Mouse (Mus musculus) monocyte, adult 5-6 weeks (primary cell): ENCODE measurements around the gene Insig1. TPM values are rescaled to one million over a fixed set of nuclear protein-coding genes. Genes with fewer than 3 reads are reported as not detected.

Source experiments
- ATAC-seq: fragments of 153-309, 156-312 bp; replicated peaks from 2 replicates; pipeline ENCODE4 v1.8.0; 2017; ENCODE audit warnings: mild to moderate bottlenecking; ENCODE audit not compliant: low TSS enrichment, insufficient number of reproducible peaks, severe bottlenecking, poor library complexity, low FRiP score
- total RNA-seq: library from RNA; stranded (forward); fragments of 200-1000, 200-491, 200-594 nt; gene quantifications from 3 replicates; pipeline ENCODE4 v1.2.3, GENCODE M21; 2017

The Insig1 gene
- total RNA-seq, 1 experiment from 2014 or later: 92.3 TPM

DNA sequence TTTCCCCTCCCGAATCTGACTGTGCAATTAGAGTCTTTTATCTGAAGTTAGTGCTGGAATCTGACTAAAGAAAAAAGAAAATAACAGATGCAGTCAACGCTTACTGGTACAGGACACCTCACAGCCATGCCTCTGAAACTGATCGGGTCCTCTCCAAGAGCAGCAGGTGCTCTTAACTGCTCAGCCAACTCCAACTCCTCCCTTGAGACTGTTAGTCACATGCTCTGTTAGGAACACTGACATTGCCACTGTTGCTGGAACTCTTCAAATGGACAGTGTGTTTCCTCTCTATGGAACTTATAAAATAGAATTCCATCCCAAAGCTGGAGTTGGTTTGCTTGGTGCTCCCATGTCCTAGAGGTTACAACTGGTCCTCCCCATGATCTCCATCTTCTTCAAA, 14.3 kb upstream of the Insig1 start:
- no peak for ATAC-seq

GRCm38 (mm10) chr5:28060506-28060905, 10.7 kb upstream of the Insig1 start:
- ATAC-seq: no peak

DNA sequence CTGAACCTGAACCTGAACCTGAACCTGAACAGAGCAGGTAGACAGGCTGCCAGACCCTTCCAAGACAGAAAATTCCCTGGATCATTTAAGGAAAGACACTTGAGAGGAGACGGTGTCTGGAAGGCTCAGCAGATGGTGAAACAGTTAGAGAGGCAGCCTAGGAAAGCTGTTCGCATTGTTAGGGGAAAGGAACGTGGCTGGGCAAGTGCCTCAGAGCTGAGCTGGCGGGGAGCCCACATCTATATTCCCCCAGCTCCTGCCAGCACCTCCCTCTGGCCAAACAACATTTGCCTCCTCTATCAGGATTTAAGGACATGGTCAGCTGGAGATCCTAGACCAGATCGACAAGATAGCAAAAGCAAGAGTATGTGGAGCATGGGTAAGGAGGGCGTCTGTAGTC, 10.2 kb upstream of the Insig1 start:
- ATAC-seq: no peak

DNA sequence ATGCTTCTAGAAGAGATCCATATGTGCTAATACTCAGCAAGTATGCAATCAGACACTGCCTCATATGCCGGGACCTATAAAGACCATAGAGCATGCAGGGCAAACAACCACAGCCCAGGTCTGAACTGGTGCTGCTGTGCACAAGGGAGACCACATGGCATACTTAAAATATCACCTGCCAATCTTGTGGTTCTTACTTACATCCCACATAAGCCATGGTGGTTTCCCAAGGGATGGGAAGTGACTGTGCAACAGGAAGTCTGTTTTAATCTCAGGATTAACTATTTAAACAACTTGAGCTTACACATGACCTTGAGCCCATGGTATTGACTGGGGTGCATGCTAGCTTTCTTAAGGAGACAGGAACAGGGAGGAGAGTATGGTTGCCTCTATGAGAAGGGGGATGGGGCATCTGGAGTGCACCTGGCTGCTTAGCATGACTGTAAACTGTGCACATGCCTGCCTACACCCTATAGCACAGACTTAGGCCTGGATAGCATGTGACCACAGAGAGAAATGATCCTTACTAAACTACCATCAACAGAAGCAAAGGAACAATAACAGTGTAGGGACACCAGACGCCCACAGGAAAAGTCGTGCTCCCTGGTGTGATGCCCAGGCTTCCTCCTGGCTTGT, 7.1 kb upstream of the Insig1 start:
- ATAC-seq: no peak

GRCm38 (mm10) chr5:28065275-28065674, 5.9 kb upstream of the Insig1 start:
- no peak for ATAC-seq

GRCm38 (mm10) chr5:28066311-28066710, 4.9 kb upstream of the Insig1 start:
- ATAC-seq: no peak

- ATAC-seq: no peak
Measured at GRCm38 (mm10) chr5:28070149-28070827, 875 bp upstream of the Insig1 start.

DNA sequence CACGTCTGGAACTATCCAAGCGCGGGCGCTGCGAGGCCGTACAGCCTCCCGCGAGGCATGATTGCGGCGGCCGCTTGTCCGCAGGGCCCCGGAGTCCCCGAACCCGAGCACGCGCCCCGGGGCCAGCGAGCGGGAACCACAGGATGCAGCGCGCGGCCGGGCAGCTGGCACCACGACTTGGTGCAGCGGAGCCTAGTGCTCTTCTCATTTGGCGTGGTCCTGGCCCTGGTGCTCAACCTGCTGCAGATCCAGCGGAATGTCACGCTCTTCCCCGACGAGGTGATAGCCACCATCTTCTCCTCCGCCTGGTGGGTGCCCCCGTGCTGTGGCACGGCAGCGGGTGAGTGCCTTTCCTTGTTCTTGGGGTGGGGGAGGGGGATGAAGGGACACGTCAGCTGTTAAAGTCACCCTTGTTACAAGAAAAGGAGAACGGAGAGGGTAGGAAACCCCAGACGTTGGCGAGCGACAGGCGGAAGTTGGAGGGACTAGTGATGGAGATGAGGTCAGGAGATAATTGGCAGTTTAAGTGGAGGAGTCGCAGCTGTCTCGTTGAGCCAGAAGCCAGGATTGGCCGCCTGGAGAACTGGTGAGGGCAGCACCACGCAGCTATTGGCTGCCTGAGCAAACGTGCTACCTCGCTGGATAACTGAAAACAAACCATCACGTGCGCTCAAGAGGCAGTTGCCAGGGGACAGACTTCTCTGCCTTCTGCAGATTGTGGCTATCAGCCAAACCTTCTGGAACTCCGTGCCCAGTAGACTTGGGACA, 477 bp downstream of the Insig1 start:
- peak; percentile 72 for ATAC-seq

DNA sequence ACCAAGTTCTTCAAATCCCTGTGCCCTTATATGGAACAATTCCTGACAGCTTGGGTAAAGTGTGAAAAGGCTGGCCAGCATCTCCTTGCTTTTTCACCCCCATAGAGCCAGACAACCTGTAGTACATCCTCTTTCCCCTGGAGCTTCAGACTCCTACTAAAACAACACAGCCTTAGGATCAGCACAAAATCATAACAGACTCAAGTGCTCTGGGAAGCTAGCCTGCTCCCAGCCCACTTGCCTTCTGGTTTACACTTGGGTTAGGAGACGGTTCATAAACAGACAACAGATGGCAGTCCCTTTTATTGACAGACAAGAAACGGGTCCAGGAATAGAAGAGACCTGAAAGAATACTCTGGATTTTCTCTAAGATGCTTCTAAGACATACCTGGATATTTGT, 8.3 kb downstream of the Insig1 start:
- ATAC-seq: no peak

GRCm38 (mm10) chr5:28081127-28081526, 10.0 kb downstream of the Insig1 start:
- ATAC-seq: no peak

DNA sequence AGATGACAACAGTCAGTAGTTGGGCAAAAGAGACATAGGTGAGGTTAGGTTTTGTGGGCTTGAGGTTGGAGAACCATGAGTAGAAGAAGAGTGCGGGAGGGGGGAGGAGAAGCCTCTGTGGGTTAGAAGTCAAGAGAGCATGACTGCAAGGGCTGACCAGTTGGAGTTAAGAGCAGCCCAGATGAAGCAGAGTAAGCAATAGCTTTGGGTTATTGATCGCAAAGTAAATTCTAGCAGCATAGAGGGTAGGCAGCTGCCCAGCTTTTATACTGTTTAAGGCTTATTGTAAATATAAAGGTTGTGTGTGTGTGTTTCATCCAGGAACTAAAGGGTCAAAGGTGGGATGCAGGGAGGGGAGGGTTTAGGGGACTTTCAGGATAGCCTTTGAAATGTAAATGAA, 10.7 kb downstream of the Insig1 start:
- no peak for ATAC-seq

- ATAC-seq: no peak
Measured at GRCm38 (mm10) chr5:28082312-28082711, 11.1 kb downstream of the Insig1 start.

- no peak for ATAC-seq
Measured at GRCm38 (mm10) chr5:28082796-28083195, 11.6 kb downstream of the Insig1 start.

GRCm38 (mm10) chr5:28084743-28085142, 13.6 kb downstream of the Insig1 start:
- no peak for ATAC-seq

DNA sequence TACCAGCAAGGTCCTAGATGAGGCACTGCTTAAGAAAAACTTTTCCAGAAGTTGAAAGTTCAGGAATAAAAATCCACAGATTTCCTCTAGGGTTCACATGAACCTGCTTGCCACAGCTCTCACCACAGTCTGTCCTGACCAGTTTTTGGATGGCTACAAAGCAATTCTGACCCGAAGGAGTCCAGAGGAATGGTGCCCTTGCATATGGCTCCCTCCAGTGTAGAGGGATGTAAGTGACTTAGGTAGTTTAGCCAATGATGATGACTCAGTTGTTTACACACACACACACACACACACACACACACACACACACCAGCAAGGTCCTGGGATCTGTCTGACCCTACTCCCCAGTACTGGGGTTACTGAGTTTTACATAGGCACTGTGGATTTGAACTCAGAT, 19.4 kb downstream of the Insig1 start:
- no peak for ATAC-seq

DNA sequence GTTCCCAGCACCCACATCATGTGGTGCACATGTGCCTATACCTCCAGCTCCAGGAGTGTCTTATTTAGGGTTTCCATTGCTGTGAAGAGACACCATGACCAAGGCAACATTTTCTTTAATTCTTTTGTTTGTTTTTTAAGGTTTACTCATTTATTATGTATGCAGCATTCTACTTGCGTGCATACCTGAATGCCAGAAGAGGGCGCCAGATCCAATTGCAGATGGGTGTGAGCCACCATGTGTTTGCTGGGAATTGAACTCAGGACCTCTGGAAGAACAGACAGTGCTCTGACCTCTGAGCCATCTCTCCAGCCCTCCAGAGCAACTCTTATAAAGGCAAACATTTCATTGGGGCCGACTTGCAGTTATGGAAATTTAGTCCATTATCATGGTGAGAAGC, 21.2 kb downstream of the Insig1 start:
- ATAC-seq: no peak

DNA sequence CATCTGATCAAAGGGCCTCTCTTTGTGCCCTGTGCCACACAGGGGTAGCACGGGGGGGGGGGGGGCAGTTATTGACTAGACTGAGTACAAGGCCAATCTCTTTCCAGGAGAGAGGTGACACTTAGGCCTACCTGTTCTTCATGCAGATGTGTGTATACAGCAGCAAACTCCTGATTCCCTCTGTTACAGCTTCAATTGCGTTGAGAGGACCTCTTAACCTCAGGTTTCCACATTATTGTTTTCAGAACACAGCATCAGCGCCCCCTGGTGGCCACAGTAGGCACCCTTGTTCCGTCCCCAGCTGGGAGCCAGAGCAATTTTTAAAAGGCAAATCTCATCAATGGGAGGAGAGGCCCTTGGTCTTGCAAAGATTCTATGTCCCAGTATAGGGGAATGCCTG, 22.7 kb downstream of the Insig1 start:
- ATAC-seq: 0 out of 2 replicates have a peak, but pooled peaks have one; percentile 38

DNA sequence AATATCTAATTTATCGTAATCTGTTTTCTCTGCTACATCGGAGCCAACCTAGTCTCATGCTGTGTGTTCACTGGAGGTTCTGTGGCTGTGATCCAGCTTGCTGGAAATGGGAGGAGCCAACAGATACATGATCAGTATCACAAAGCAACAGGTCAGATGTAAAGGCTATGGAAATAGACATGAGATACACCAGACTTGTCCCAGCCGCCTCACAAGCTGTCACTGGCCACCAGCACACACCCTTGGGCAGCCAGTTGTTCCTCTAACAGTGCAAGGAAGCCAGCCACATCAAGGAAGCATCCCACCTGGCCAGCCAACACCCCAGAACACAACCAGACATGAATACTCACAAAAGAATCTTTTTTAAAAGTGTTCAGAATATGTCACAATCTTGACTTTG, 23.2 kb downstream of the Insig1 start:
- ATAC-seq: no peak

DNA sequence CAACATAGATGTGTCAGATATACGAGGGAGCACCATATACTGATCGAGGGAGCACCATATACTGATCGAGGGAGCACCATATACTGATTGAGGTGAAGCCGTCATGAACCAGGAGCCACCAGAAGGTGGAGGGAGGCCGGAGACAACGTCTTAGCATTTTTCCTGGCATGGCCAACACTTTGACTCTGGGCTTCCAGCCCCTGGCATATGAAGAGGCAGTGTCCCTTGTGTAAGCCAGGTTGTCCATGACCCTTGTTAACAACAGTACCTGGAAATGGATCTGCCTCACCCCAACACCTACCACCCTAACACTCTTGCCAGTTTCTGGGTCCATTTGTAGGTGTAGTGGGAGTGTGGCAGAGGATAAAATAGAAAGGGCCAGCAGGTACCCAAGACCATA, 23.7 kb downstream of the Insig1 start:
- ATAC-seq: 0 out of 2 replicates have a peak, but pooled peaks have one; percentile 9

DNA sequence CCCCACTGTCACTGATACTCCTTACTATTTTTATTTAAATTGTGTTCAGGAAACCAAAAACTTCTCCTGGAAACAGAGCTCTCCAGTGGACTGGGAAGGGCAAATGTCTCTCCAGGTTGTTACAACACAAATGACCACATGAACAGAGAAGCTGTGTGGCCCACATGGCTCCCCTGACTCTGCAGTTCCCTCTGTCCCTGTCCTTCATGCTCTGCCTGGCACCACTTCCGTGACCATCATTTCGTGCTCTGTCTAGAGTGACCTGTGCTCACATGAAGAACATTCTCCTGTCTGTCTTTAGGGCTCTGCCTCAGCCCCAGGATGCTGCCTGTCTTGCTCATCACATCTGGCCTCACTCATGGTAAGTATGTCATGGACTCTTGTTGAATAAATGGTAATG, 24.5 kb downstream of the Insig1 start:
- ATAC-seq: no peak
